7 mouse cellular contexts compared by ENCODE assay signal in genomic region chr17:5440159-5440971, GRCm38 (mm10). TPM values are rescaled to one million over a fixed set of nuclear protein-coding genes. Genes with fewer than 3 reads are reported as not detected.
DNase-seq lines count a peak whose midpoint lies in the region; ATAC-seq lines count a peak whose summit lies in the region.

Gene Tmem242, minus strand, starts transcription at chr17:5440259.

- peak; percentile 83 for DNase-seq in adrenal gland, adult 8-10 months
- peak; percentile 95 for DNase-seq in embryo, embryonic 9.5 days (ENCODE audit: extremely low spot score)
- DNase-seq in gastrocnemius, postnatal 4 days (ENCODE audit: low spot score in 2 of 2): peak; percentile 71 to 92
- DNase-seq in left cerebral cortex, postnatal 36 days (ENCODE audit: low spot score in 2 of 2): peak; percentile 89 to 92
- DNase-seq in midbrain, embryonic 11.5 days (ENCODE audit: low spot score, missing footprints): peak; percentile 99
- peak; percentile 81 for DNase-seq in skeletal muscle tissue, adult 2 months (ENCODE audit: low read depth, low spot score)

- H3K27me3 ChIP-seq in intestine, embryonic 16.5 days (replicated peaks; ENCODE audit: control insufficient read depth, insufficient read depth, low read length): no peaks in the 10 kb centered on the region
- no peaks in the 10 kb centered on the region for H3K27me3 ChIP-seq in midbrain, embryonic 11.5 days (ENCODE audit: control insufficient read depth, insufficient read depth, low read length)

- peak; percentile 95 for ATAC-seq in intestine, embryonic 16.5 days
- ATAC-seq in midbrain, embryonic 11.5 days (ENCODE audit: low FRiP score): peak; percentile 91

- H3K36me3 ChIP-seq in intestine, embryonic 16.5 days (ENCODE audit: control insufficient read depth, insufficient read depth, low read length): no peaks in the 10 kb centered on the region
- no peaks in the 10 kb centered on the region for H3K36me3 ChIP-seq in midbrain, embryonic 11.5 days (ENCODE audit: control insufficient read depth, insufficient read depth, low read length)

- intact Hi-C loops in left cerebral cortex, postnatal 36 days (cut with DNase I): loop anchor here (1.0 to 2.0 kb wide), 3 partner anchors 51 to 312 kb away; no protein-coding TSS in a partner anchor

- peak within 1 kb of the TSS; percentile 75 for H3K27ac ChIP-seq in intestine, embryonic 16.5 days (ENCODE audit: low read length)
- no peak within 1 kb of the TSS for H3K27ac ChIP-seq in midbrain, embryonic 11.5 days (ENCODE audit: low read depth, low read length)

- H3K4me2 ChIP-seq in intestine, embryonic 16.5 days (ENCODE audit: low read depth, low read length): peak within 1 kb of the TSS; percentile 77
- H3K4me2 ChIP-seq in midbrain, embryonic 11.5 days: peak within 1 kb of the TSS; percentile 61

- H3K9me3 ChIP-seq in intestine, embryonic 16.5 days (ENCODE audit: control insufficient read depth, low read length): no peaks in the 10 kb centered on the region
- no peaks in the 10 kb centered on the region for H3K9me3 ChIP-seq in midbrain, embryonic 11.5 days (ENCODE audit: control insufficient read depth, low read length)

- H3K4me3 ChIP-seq in intestine, embryonic 16.5 days (ENCODE audit: low read length): peak within 1 kb of the TSS; percentile 73
- peak within 1 kb of the TSS; percentile 70 for H3K4me3 ChIP-seq in midbrain, embryonic 11.5 days (ENCODE audit: low read depth, low read length)

- peak within 1 kb of the TSS; percentile 90 for H3K9ac ChIP-seq in intestine, embryonic 16.5 days (ENCODE audit: low read depth, low read length)
- peak within 1 kb of the TSS; percentile 74 for H3K9ac ChIP-seq in midbrain, embryonic 11.5 days (ENCODE audit: low read length)

- peaks cover 6% of the 10 kb centered on the region; the same call in 1 of the 2 replicates for H3K4me1 ChIP-seq in intestine, embryonic 16.5 days (ENCODE audit: control insufficient read depth, insufficient read depth, low read length)
- no peaks in the 10 kb centered on the region; the same call in 1 of the 2 replicates for H3K4me1 ChIP-seq in midbrain, embryonic 11.5 days (ENCODE audit: control insufficient read depth, insufficient read depth, low read length)

- WGBS in intestine, embryonic 16.5 days: under 1% methylated on average over 27 of the region's 27 CpGs
- under 1% methylated on average over 27 of the region's 27 CpGs for whole genome bisulfite sequencing in midbrain, embryonic 11.5 days

RNA-seq across cellular contexts. Expression of gene Tmem242, which starts in this region (rescaled TPM):
- total RNA-seq in adrenal gland, adult 8-10 months (2022): 100 to 1,000 TPM; 118 to 126 (median 122) TPM
- 100 to 1,000 TPM; 120 to 128 TPM for total RNA-seq in gastrocnemius, postnatal 4 days (2021)
- 121 and 132 TPM in 2 replicates for polyA plus RNA-seq in intestine, embryonic 16.5 days (2015; fragmentation: Nextera tagmentation; extraction: Ambion mirVana)
- total RNA-seq in left cerebral cortex, postnatal 36 days (2021): 10 to 100 TPM; 91.3 to 94.5 TPM
- 129 and 144 TPM in 2 replicates for polyA plus RNA-seq in midbrain, embryonic 11.5 days (2014; fragmentation: Nextera tagmentation; extraction: Ambion mirVana)
